Mouse (Mus musculus): ENCODE measurements around the gene Ndufa10.

Gene Ndufa10

DNA sequence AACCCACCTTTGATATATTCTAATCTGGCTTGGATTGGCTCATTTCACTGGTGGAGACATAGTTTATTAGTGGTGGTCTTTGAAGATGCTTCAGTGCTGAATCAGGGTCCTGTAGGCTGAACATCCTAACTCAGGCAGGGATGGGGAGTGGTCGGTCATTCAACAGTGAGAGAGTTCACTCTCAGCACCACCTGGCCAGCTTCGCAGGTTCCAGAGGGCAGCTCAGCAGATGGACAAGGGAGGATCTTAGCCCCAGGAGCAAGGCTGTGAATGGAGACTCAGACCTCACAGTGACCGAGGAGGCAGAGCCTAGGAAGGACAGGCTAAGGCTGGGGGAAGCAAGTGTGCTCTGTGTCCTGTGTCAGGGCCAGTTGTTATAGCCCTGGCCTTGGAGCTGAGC is 42.2 kb downstream of the Ndufa10 start:
- DNase-seq (ENCODE audit: extremely low spot score): no peak

DNA sequence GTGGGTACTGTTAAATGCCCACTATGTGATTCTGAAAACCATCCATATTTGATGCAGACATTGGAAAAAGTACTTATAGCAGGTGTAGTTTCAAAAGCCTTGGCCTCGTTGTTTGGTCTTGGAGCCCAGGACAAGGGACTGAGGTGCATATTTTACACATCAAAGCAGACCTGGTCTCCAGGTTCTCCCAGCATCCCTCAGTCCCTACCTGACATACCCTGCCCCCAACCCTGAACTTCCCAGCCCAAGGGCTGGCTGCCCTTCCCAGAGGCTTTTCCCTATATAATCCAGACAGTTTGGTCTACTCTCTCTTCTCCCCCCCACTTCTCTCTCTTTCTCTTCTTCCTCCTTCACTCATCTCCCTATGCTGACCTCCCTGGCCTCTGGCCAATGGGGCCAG is 42.7 kb downstream of the Ndufa10 start:
- DNase-seq (ENCODE audit: extremely low spot score): no peak

DNA sequence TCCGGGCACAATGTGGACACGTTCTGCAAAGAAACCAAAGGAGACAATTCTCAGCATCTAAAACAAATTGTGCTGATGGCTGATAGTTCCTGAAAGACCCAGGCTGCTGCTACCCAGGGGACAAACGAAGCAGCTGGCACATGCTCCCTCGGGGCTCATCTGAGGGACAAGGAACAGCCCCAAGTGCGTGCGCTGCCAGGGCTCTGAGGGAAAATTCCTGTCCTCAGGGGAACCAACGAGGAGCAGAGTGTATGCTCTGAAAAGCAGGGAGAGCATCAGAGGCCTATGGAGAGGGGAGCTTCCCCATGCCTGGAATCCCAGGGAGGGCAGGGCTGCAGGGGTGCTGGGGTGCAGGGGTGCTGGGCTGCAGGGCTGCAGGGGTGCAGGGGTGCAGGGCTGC is 48.9 kb downstream of the Ndufa10 start:
- no peak for DNase-seq (ENCODE audit: extremely low spot score)

DNA sequence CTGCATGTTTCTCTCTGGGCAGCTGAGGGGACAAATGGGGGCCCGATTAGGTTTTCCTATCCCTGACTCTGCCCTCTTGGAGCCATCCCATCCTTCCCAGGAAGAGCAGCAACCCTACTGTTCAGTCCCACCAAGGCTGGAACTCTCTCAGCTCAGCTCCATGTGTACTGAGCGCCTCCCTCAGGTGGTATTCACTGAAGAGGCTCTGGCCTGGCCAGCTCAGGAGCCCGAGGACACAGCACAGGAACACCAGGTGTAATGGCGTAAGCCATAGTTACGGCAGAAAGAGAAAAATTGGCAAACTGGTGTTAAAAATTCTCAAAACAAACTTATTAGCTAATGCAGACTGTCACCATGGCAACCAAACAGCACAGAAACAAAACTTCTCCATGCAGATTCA is 68.5 kb downstream of the Ndufa10 start:
- no peak for DNase-seq (ENCODE audit: extremely low spot score)

DNA sequence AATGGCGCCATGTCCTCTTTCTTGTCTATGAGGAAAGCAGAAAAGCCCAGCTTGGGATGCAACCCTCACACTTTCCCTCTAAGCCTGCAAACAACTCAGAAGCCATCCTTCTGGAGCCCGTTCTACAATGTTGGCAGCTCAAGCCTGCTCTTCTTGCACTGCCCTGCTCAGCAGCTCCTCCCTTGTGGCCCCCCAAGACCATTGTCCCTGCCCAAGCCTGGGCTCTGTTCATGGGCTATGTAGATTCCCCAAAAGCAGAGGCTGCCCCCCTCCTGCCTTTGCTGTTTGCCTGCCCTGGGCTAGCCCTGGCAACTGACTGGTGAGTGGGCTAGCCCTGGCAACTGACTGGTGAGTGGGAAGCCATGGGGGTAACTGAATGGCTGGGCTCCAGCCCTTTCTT is 73.1 kb downstream of the Ndufa10 start:
- no peak for DNase-seq (ENCODE audit: extremely low spot score)

DNA sequence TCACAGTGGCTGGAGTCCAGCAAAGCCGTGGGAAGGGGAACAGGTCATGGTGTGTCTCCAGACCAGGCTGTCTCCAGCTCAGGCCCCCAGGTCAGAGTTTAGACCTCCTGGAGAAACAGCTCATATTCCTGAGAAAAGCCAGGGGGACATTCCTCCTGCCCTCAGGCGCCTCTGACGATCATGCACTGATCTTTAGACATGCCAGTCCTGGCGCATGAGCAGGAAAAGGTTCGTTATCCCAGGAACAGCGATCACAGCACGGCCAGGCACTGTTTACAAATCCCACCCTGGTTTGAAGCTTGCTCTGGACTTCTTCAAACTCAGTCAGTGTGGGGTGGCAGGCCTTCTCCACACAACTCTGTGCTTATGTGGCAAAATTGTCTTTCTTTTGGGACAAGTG is 75.1 kb downstream of the Ndufa10 start:
- peak; percentile 18 for DNase-seq (ENCODE audit: extremely low spot score)

DNA sequence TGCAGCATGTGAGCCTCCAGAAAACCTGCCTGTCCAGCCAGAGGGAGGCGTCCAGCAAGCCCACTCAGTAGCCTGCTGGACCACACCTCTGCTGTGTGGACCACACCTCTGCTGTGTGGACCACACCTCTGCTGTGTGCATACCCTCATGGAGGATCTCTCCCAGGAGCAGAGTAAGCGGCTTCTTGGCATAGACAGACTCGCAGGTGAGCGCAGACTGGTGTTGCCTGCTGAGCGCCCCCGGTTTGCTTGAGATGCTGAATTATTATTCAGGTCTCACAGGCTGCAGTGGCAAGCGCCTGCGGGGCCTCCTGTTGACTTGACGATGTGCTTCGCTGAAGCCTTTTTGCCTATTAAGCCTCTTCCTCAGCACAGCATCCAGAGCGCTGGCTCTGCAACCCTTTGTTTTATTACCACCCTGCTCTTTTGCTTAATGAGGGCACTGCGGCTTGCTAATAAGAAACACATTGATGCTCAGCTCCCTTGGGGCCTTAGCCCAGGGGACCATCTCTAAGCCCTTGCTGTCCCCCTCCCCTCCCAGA is 76.1 kb downstream of the Ndufa10 start:
- no peak for DNase-seq (ENCODE audit: extremely low spot score)

DNA sequence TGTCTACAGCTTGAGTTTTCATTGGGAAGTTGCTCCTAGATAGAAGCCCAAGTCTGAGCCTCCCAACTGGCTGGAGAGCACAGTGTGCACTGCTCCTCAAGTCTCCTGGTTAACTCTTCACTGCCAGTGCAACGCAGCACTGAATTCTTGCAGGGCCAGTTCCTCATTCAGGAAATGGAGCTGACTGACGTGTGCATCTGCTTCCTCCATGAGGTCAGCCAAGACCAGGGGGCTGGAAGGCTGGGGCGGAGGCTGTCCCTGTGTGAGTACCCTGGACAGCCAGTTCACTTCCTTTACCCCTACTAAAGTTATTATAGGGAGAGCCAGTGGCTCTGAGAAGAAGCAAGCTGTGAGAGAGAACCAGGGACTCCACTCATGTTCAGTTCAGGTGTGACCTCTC is 79.4 kb downstream of the Ndufa10 start:
- DNase-seq (ENCODE audit: extremely low spot score): no peak

DNA sequence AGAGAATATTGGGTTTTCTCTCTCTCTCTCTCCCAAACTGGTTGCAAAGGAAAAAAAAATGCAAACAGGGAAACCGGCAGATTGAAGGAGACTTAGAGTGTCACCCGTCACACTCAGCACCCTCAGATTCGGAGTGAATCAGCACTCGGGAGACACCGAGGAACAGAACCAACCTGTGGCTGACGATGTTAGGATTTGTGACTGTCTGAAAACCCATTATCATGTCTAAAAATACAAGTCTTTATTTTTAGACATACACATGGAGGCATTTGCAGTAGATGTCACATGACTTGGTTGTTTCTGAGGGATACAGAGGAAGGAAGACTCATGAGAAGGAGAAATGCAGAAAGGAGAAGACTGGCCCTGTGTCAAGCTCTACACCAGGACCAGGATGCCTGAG is 80.5 kb downstream of the Ndufa10 start:
- DNase-seq (ENCODE audit: extremely low spot score): no peak
